Mouse (Mus musculus) megakaryocyte, embryonic 14.5 days (primary cell): Measurements from ENCODE around the gene Mt1.

Experiments
- FLI1 ChIP-seq: IDR thresholded peaks from 2 replicates; pipeline ENCODE4 v1.6.1; 2012; ENCODE audit warnings: low read length, inconsistent platforms, mixed read lengths
- GATA1 ChIP-seq: IDR thresholded peaks from 3 replicates; pipeline ENCODE4 v1.6.1; 2012; ENCODE audit warnings: mixed read lengths, low read length, inconsistent platforms, borderline replicate concordance

- TF ChIP-seq FLI1 (no peak), GATA1 (no peak)
Observed at GRCm38 (mm10) chr8:94184357-94184843, 5.5 kb downstream of the Mt1 start.
